Mouse (Mus musculus): ENCODE results near the gene Shq1. TPM values are rescaled to one million over a fixed set of nuclear protein-coding genes. Genes with fewer than 3 reads are reported as not detected.

Gene Shq1
- polyA plus RNA-seq, 1 experiment from 2014 or later, result 14.3 TPM

- H3K27ac ChIP-seq (ENCODE audit: low read length), result no peak overlapping the region
- ATAC-seq, result no peak
Observed at GRCm38 (mm10) chr6:100601634-100602033, 69.3 kb downstream of the Shq1 start.

GRCm38 (mm10) chr6:100593857-100594256 lies 77.1 kb downstream of the Shq1 start:
- Histone ChIP-seq H3K27ac (ENCODE audit: low read length) (no peak overlapping the region), H3K9ac (replicated peaks; ENCODE audit: low read depth, low read length) (no peak overlapping the region), H3K4me2 (ENCODE audit: low read length) (no peak overlapping the region), H3K36me3 (ENCODE audit: control insufficient read depth, insufficient read depth) (no peaks in the 10 kb centered on the region), H3K4me3 (replicated peaks; ENCODE audit: low read length) (no peak overlapping the region), H3K9me3 (ENCODE audit: control insufficient read depth, low read length) (no peaks in the 10 kb centered on the region), H3K4me1 (replicated peaks; ENCODE audit: control insufficient read depth, insufficient read depth, low read length) (no peaks in the 10 kb centered on the region; the same call in 1 of the 2 replicates), H3K27me3 (replicated peaks; ENCODE audit: control insufficient read depth, insufficient read depth, low read length) (no peaks in the 10 kb centered on the region)
- ATAC-seq, result no peak
- WGBS, result 57% methylated on average over 8 of the region's 8 CpGs

More at GRCm38 (mm10) chr6:100601634-100602033, 69.3 kb downstream of the Shq1 start:
- Histone ChIP-seq H3K4me1 (replicated peaks; ENCODE audit: control insufficient read depth, insufficient read depth, low read length) (no peaks in the 10 kb centered on the region), H3K27me3 (replicated peaks; ENCODE audit: control insufficient read depth, insufficient read depth, low read length) (no peaks in the 10 kb centered on the region), H3K4me3 (replicated peaks; ENCODE audit: low read length) (no peak overlapping the region), H3K9me3 (ENCODE audit: control insufficient read depth, low read length) (no peaks in the 10 kb centered on the region), H3K4me2 (ENCODE audit: low read length) (no peak overlapping the region), H3K9ac (replicated peaks; ENCODE audit: low read depth, low read length) (no peak overlapping the region), H3K36me3 (ENCODE audit: control insufficient read depth, insufficient read depth) (no peaks in the 10 kb centered on the region)
- WGBS, result 87% methylated on average over 6 of the region's 6 CpGs

- H3K4me3 ChIP-seq (replicated peaks; ENCODE audit: low read length), result no peak overlapping the region
Observed at GRCm38 (mm10) chr6:100592991-100593390, 78.0 kb downstream of the Shq1 start.

GRCm38 (mm10) chr6:100590602-100591001 lies 80.4 kb downstream of the Shq1 start:
- Histone ChIP-seq H3K4me2 (ENCODE audit: low read length) (no peak overlapping the region), H3K9ac (replicated peaks; ENCODE audit: low read depth, low read length) (no peak overlapping the region), H3K4me3 (replicated peaks; ENCODE audit: low read length) (no peak overlapping the region), H3K9me3 (ENCODE audit: control insufficient read depth, low read length) (no peaks in the 10 kb centered on the region), H3K27ac (ENCODE audit: low read length) (no peak overlapping the region), H3K36me3 (ENCODE audit: control insufficient read depth, insufficient read depth) (no peaks in the 10 kb centered on the region), H3K27me3 (replicated peaks; ENCODE audit: control insufficient read depth, insufficient read depth, low read length) (no peaks in the 10 kb centered on the region), H3K4me1 (replicated peaks; ENCODE audit: control insufficient read depth, insufficient read depth, low read length) (no peaks in the 10 kb centered on the region; the same call in 1 of the 2 replicates)
- whole genome bisulfite sequencing, result 88% methylated on average over 4 of the region's 4 CpGs
- no peak for ATAC-seq

More at GRCm38 (mm10) chr6:100592991-100593390, 78.0 kb downstream of the Shq1 start:
- Histone ChIP-seq H3K36me3 (ENCODE audit: control insufficient read depth, insufficient read depth) (no peaks in the 10 kb centered on the region), H3K9me3 (ENCODE audit: control insufficient read depth, low read length) (no peaks in the 10 kb centered on the region), H3K4me2 (ENCODE audit: low read length) (no peak overlapping the region), H3K27ac (ENCODE audit: low read length) (no peak overlapping the region), H3K4me1 (replicated peaks; ENCODE audit: control insufficient read depth, insufficient read depth, low read length) (no peaks in the 10 kb centered on the region; the same call in 1 of the 2 replicates), H3K9ac (replicated peaks; ENCODE audit: low read depth, low read length) (no peak overlapping the region), H3K27me3 (replicated peaks; ENCODE audit: control insufficient read depth, insufficient read depth, low read length) (no peaks in the 10 kb centered on the region)
- WGBS, result 53% methylated on average over 7 of the region's 7 CpGs
- ATAC-seq, result no peak

- no peak overlapping the region for H3K27ac ChIP-seq (ENCODE audit: low read length)
- 93% methylated on average over 3 of the region's 3 CpGs for WGBS
- no peak overlapping the region for H3K4me3 ChIP-seq (replicated peaks; ENCODE audit: low read length)
- H3K9me3 ChIP-seq (ENCODE audit: control insufficient read depth, low read length), result no peaks in the 10 kb centered on the region
- H3K4me2 ChIP-seq (ENCODE audit: low read length), result no peak overlapping the region
- no peaks in the 10 kb centered on the region for H3K27me3 ChIP-seq (replicated peaks; ENCODE audit: control insufficient read depth, insufficient read depth, low read length)
- no peaks in the 10 kb centered on the region for H3K36me3 ChIP-seq (ENCODE audit: control insufficient read depth, insufficient read depth)
- H3K9ac ChIP-seq (replicated peaks; ENCODE audit: low read depth, low read length), result no peak overlapping the region
- ATAC-seq, result no peak
- no peaks in the 10 kb centered on the region; the same call in 1 of the 2 replicates for H3K4me1 ChIP-seq (replicated peaks; ENCODE audit: control insufficient read depth, insufficient read depth, low read length)
Observed at GRCm38 (mm10) chr6:100588876-100589275, 82.1 kb downstream of the Shq1 start.

GRCm38 (mm10) chr6:100586758-100587157 lies 84.2 kb downstream of the Shq1 start:
- 89% methylated on average over 5 of the region's 5 CpGs for WGBS
- H3K4me1 ChIP-seq (replicated peaks; ENCODE audit: control insufficient read depth, insufficient read depth, low read length), result peaks cover 3% of the 10 kb centered on the region
- H3K4me2 ChIP-seq (ENCODE audit: low read length), result no peak overlapping the region
- H3K27me3 ChIP-seq (replicated peaks; ENCODE audit: control insufficient read depth, insufficient read depth, low read length), result no peaks in the 10 kb centered on the region
- no peak overlapping the region for H3K4me3 ChIP-seq (replicated peaks; ENCODE audit: low read length)
- H3K36me3 ChIP-seq (ENCODE audit: control insufficient read depth, insufficient read depth), result no peaks in the 10 kb centered on the region
- no peak overlapping the region for H3K27ac ChIP-seq (ENCODE audit: low read length)
- H3K9ac ChIP-seq (replicated peaks; ENCODE audit: low read depth, low read length), result no peak overlapping the region
- no peak for ATAC-seq
- H3K9me3 ChIP-seq (ENCODE audit: control insufficient read depth, low read length), result no peaks in the 10 kb centered on the region

GRCm38 (mm10) chr6:100581951-100582350 lies 89.0 kb downstream of the Shq1 start:
- WGBS, result 40% methylated on average over 2 of the region's 2 CpGs
- peak overlapping the region; percentile 86; the same call in 1 of the 2 replicates for H3K27ac ChIP-seq (ENCODE audit: low read length)
- ATAC-seq, result peak; percentile 39; the same call in 1 of the 2 replicates

GRCm38 (mm10) chr6:100581056-100581455 lies 89.9 kb downstream of the Shq1 start:
- peaks cover 13% of the 10 kb centered on the region for H3K4me1 ChIP-seq (replicated peaks; ENCODE audit: control insufficient read depth, insufficient read depth, low read length)
- no peaks in the 10 kb centered on the region for H3K9me3 ChIP-seq (ENCODE audit: control insufficient read depth, low read length)
- no peak overlapping the region for H3K4me3 ChIP-seq (replicated peaks; ENCODE audit: low read length)
- H3K9ac ChIP-seq (replicated peaks; ENCODE audit: low read depth, low read length), result no peak overlapping the region
- H3K27me3 ChIP-seq (replicated peaks; ENCODE audit: control insufficient read depth, insufficient read depth, low read length), result no peaks in the 10 kb centered on the region
- ATAC-seq, result peak; percentile 81
- H3K4me2 ChIP-seq (ENCODE audit: low read length), result no peak overlapping the region
- H3K36me3 ChIP-seq (ENCODE audit: control insufficient read depth, insufficient read depth), result no peaks in the 10 kb centered on the region
- H3K27ac ChIP-seq (ENCODE audit: low read length), result peak overlapping the region; percentile 86

More at GRCm38 (mm10) chr6:100581951-100582350, 89.0 kb downstream of the Shq1 start:
- no peaks in the 10 kb centered on the region for H3K9me3 ChIP-seq (ENCODE audit: control insufficient read depth, low read length)
- H3K4me3 ChIP-seq (replicated peaks; ENCODE audit: low read length), result no peak overlapping the region
- H3K36me3 ChIP-seq (ENCODE audit: control insufficient read depth, insufficient read depth), result no peaks in the 10 kb centered on the region
- no peaks in the 10 kb centered on the region for H3K27me3 ChIP-seq (replicated peaks; ENCODE audit: control insufficient read depth, insufficient read depth, low read length)
- no peak overlapping the region for H3K9ac ChIP-seq (replicated peaks; ENCODE audit: low read depth, low read length)
- H3K4me2 ChIP-seq (ENCODE audit: low read length), result no peak overlapping the region
- H3K4me1 ChIP-seq (replicated peaks; ENCODE audit: control insufficient read depth, insufficient read depth, low read length), result peaks cover 13% of the 10 kb centered on the region

- no peak overlapping the region for H3K27ac ChIP-seq (ENCODE audit: low read length)
- H3K4me1 ChIP-seq (replicated peaks; ENCODE audit: control insufficient read depth, insufficient read depth, low read length), result peaks cover 13% of the 10 kb centered on the region
- no peak overlapping the region for H3K4me3 ChIP-seq (replicated peaks; ENCODE audit: low read length)
- H3K4me2 ChIP-seq (ENCODE audit: low read length), result no peak overlapping the region
- no peak for ATAC-seq
- no peak overlapping the region for H3K9ac ChIP-seq (replicated peaks; ENCODE audit: low read depth, low read length)
- no peaks in the 10 kb centered on the region for H3K27me3 ChIP-seq (replicated peaks; ENCODE audit: control insufficient read depth, insufficient read depth, low read length)
- 74% methylated on average over 6 of the region's 6 CpGs for WGBS
- H3K36me3 ChIP-seq (ENCODE audit: control insufficient read depth, insufficient read depth), result no peaks in the 10 kb centered on the region
- no peaks in the 10 kb centered on the region for H3K9me3 ChIP-seq (ENCODE audit: control insufficient read depth, low read length)
Observed at GRCm38 (mm10) chr6:100577590-100577989, 93.4 kb downstream of the Shq1 start.

- peaks cover 4% of the 10 kb centered on the region for H3K4me1 ChIP-seq (replicated peaks; ENCODE audit: control insufficient read depth, insufficient read depth, low read length)
- ATAC-seq, result no peak
- H3K4me3 ChIP-seq (replicated peaks; ENCODE audit: low read length), result no peak overlapping the region
- no peaks in the 10 kb centered on the region for H3K27me3 ChIP-seq (replicated peaks; ENCODE audit: control insufficient read depth, insufficient read depth, low read length)
- 80% methylated on average over 6 of the region's 6 CpGs for WGBS
- H3K27ac ChIP-seq (ENCODE audit: low read length), result no peak overlapping the region
- no peak overlapping the region for H3K4me2 ChIP-seq (ENCODE audit: low read length)
- no peaks in the 10 kb centered on the region for H3K36me3 ChIP-seq (ENCODE audit: control insufficient read depth, insufficient read depth)
- H3K9me3 ChIP-seq (ENCODE audit: control insufficient read depth, low read length), result no peaks in the 10 kb centered on the region
- H3K9ac ChIP-seq (replicated peaks; ENCODE audit: low read depth, low read length), result no peak overlapping the region
Observed at GRCm38 (mm10) chr6:100576171-100576570, 94.8 kb downstream of the Shq1 start.

Data from forebrain, embryonic 16.5 days (tissue).